Mouse (Mus musculus) ES-Bruce4 (cell line): ENCODE data around the gene Ern1. TPM values are rescaled to one million over a fixed set of nuclear protein-coding genes. Genes with fewer than 3 reads are reported as not detected.
"Not testable (repeated sequence)": the region's sequence is repeated elsewhere in the genome, so short reads cannot be mapped to it uniquely, and the experiment has no call there.

ENCODE experiments used
- H3K27ac ChIP-seq: 2 replicates; pipeline ENCODE4 v1.5.1; 2012; ENCODE audit warnings: low read length, inconsistent platforms; ENCODE audit not compliant: insufficient read depth
- H3K27me3 ChIP-seq: 2 replicates; pipeline ENCODE4 v1.6.1; 2012; ENCODE audit warnings: mild to moderate bottlenecking, low read length, inconsistent platforms; ENCODE audit not compliant: control insufficient read depth, poor library complexity, insufficient read depth, severe bottlenecking
- H3K36me3 ChIP-seq: 2 replicates; pipeline ENCODE4 v1.6.1; 2012; ENCODE audit warnings: inconsistent platforms, mild to moderate bottlenecking, low read length, moderate library complexity; ENCODE audit not compliant: control insufficient read depth, poor library complexity, insufficient read depth, severe bottlenecking
- H3K4me1 ChIP-seq: one replicate; pipeline ENCODE4 v1.8.1; 2011; ENCODE audit warnings: low read length; ENCODE audit not compliant: control insufficient read depth, insufficient read depth
- H3K4me3 ChIP-seq: 2 replicates; pipeline ENCODE4 v1.5.1; 2011; ENCODE audit warnings: low read depth, mild to moderate bottlenecking, low read length
- H3K9ac ChIP-seq: 2 replicates; pipeline ENCODE4 v1.6.1; 2012; ENCODE audit warnings: low read depth, mild to moderate bottlenecking, inconsistent platforms; ENCODE audit not compliant: poor library complexity, severe bottlenecking
- H3K9me3 ChIP-seq: replicated peaks from 2 replicates; pipeline ENCODE4 v1.6.1; 2012; ENCODE audit warnings: mild to moderate bottlenecking, low read length, inconsistent platforms; ENCODE audit not compliant: control insufficient read depth, poor library complexity, insufficient read depth, severe bottlenecking
- CTCF ChIP-seq: IDR thresholded peaks from one replicate; pipeline ENCODE4 v1.8.1; 2011; ENCODE audit warnings: low read depth, low read length
- EP300 ChIP-seq: IDR thresholded peaks from 2 replicates; pipeline ENCODE4 v1.6.1; 2011; ENCODE audit warnings: low read depth, low read length; ENCODE audit not compliant: insufficient read depth
- POLR2A ChIP-seq: IDR thresholded peaks from one replicate; pipeline ENCODE4 v1.8.1; 2011; ENCODE audit warnings: low read length; ENCODE audit not compliant: insufficient read depth
- polyA plus RNA-seq: library from polyadenylated mRNA; stranded (reverse); fragments of >200 nt; gene quantifications from 2 replicates; pipeline ENCODE4 v1.2.4, GENCODE M21; 2011; ENCODE audit warnings: low read depth; ENCODE audit not compliant: missing spikeins, insufficient read depth, insufficient read length

The Ern1 gene
- polyA plus RNA-seq, 1 experiment, result 9.4 TPM

GRCm38 (mm10) chr11:106461145-106461932 lies 26.3 kb downstream of the Ern1 start:
- TF ChIP-seq CTCF (no peak), EP300 (no peak), POLR2A (no peak)
- H3K36me3 ChIP-seq, result no peaks in the 10 kb centered on the region; the same call in 1 of the 2 replicates
- H3K27me3 ChIP-seq, result no peaks in the 10 kb centered on the region
- H3K4me1 ChIP-seq, result no peaks in the 10 kb centered on the region
- no peaks in the 10 kb centered on the region for H3K9me3 ChIP-seq
- no peak overlapping the region for H3K27ac ChIP-seq
- H3K9ac ChIP-seq, result no peak overlapping the region
- H3K4me3 ChIP-seq, result no peak overlapping the region

DNA sequence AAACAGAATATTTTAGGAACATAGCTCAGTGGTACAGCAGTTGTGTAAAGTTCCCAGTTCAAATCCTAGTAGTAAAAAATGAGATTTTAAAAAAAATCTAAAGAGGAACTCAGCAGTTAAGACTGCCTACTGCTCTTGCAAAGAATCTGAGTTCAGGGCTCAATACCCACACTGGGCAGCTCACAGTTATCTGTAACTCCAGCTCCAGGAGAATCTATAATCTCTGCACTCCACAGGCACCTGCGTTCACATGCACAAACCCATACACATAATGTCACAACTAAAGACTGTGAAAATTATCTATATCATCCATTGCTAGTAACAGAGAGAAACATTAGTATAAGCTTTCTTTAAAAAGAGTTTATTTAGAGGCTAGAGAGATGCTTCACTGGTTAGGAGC lies 27.0 kb downstream of the Ern1 start:
- Histone ChIP-seq H3K4me1 (no peaks in the 10 kb centered on the region), H3K27ac (no peak overlapping the region), H3K27me3 (no peaks in the 10 kb centered on the region), H3K9me3 (no peaks in the 10 kb centered on the region), H3K36me3 (no peaks in the 10 kb centered on the region; the same call in 1 of the 2 replicates), H3K4me3 (no peak overlapping the region), H3K9ac (no peak overlapping the region)
- no peak for TF ChIP-seq EP300
- no peak for TF ChIP-seq POLR2A
- TF ChIP-seq CTCF, result no peak

- TF ChIP-seq POLR2A (no peak), EP300 (no peak), CTCF (no peak)
- H3K27me3 ChIP-seq, result no peaks in the 10 kb centered on the region
- no peak overlapping the region for H3K9ac ChIP-seq
- H3K27ac ChIP-seq, result no peak overlapping the region
- no peaks in the 10 kb centered on the region for H3K9me3 ChIP-seq
- H3K4me3 ChIP-seq, result no peak overlapping the region
- no peaks in the 10 kb centered on the region for H3K4me1 ChIP-seq
- H3K36me3 ChIP-seq, result no peaks in the 10 kb centered on the region; the same call in 1 of the 2 replicates
These were observed 29.1 kb downstream of the Ern1 start for GRCm38 (mm10) chr11:106458540-106458939.

DNA sequence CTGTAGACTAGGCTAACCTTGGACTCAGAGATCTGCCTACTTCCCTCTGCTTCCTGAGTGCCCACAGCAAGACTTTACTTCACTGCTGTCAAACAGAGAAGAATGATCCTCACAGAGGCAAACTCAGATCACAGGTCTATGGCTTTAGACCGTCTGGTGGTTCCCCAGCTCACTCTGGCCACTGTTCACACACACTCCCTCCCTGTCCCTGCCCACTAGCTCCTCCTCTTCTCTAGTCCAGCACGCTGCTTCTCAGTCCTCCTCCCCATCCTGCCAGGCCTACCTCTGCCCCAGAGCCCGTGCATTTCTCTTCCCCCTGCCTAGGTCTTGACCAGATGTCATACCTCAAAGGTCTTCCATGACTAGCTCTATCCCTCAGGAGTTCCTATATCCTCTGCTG lies 44.0 kb downstream of the Ern1 start:
- TF ChIP-seq CTCF (no peak), EP300 (no peak), POLR2A (no peak)

GRCm38 (mm10) chr11:106442564-106442963 lies 45.1 kb downstream of the Ern1 start:
- H3K9me3 ChIP-seq, H3K9ac ChIP-seq, H3K4me3 ChIP-seq, H3K27me3 ChIP-seq, H3K4me1 ChIP-seq, H3K27ac ChIP-seq, H3K36me3 ChIP-seq: not testable (repeated sequence)

More for the DNA sequence above, 44.0 kb downstream of the Ern1 start:
- no peaks in the 10 kb centered on the region for H3K9me3 ChIP-seq
- H3K27ac ChIP-seq, result no peak overlapping the region
- no peak overlapping the region for H3K9ac ChIP-seq
- no peaks in the 10 kb centered on the region for H3K4me1 ChIP-seq
- no peak overlapping the region for H3K4me3 ChIP-seq
- no peaks in the 10 kb centered on the region for H3K27me3 ChIP-seq
- no peaks in the 10 kb centered on the region for H3K36me3 ChIP-seq

- no peak overlapping the region for H3K27ac ChIP-seq
- H3K9ac ChIP-seq, result no peak overlapping the region
- TF ChIP-seq POLR2A (no peak), CTCF (no peak), EP300 (no peak)
- H3K36me3 ChIP-seq, result no peaks in the 10 kb centered on the region
- no peaks in the 10 kb centered on the region for H3K9me3 ChIP-seq
- H3K4me3 ChIP-seq, result no peak overlapping the region
- H3K27me3 ChIP-seq, result no peaks in the 10 kb centered on the region
- H3K4me1 ChIP-seq, result no peaks in the 10 kb centered on the region
These were observed 47.3 kb downstream of the Ern1 start for GRCm38 (mm10) chr11:106440318-106440717.
